Mouse (Mus musculus): ENCODE data around the gene Rprd1b.

DNA sequence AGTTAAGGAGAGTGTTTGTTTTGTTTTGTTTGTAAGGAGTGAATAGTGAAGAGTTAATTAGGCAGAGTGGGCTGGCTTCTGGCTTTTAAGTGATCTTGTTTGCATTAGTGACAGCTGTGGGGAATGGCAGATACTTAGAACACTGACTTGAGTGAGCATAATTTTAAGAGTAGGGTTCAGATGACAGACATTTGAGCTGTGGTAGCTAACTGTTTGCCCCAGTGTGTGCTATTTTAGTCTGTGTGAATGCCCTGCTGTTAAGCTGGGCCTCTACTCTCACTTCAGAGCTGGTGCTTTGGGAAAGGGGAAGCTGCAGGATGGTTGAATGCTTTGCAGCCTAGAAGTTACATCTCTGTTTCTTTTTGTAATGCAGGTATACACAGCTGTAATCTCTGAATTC is 38.2 kb downstream of the Rprd1b start:
- TF ChIP-seq POLR2A (IDR thresholded peaks at IDR 0.05; ENCODE audit: low read depth, low read length) (no peak), CTCF (IDR thresholded peaks at IDR 0.05; ENCODE audit: extremely low read depth, insufficient read depth, insufficient read length, insufficient replicate concordance) (no peak)

All from spleen, adult 2 months (tissue).